Mouse (Mus musculus) lung, embryonic 14.5 days (tissue): ENCODE measurements around the gene Nosip. TPM values are rescaled to one million over a fixed set of nuclear protein-coding genes. Genes with fewer than 3 reads are reported as not detected.
"Not testable (repeated sequence)": the region's sequence is repeated elsewhere in the genome, so short reads cannot be mapped to it uniquely, and the experiment has no call there.

Experiments used
- ATAC-seq: fragments of 200-750 bp; cut with Nextera tagmentation; 2 replicates; pipeline ENCODE4 v1.8.0; 2017; ENCODE audit warnings: mild to moderate bottlenecking, moderate TSS enrichment, moderate library complexity; ENCODE audit not compliant: insufficient read depth
- DNase-seq: peaks from one replicate; pipeline ENCODE4 v3.0.0-alpha.2; 2015
- H3K27ac ChIP-seq: fragments of 300-500 bp; sonication (generic); 2 replicates; pipeline ENCODE4 v1.5.1; 2014; ENCODE audit warnings: low read depth, mild to moderate bottlenecking, moderate library complexity
- H3K27me3 ChIP-seq: fragments of 300-500 bp; sonication (generic); 2 replicates; pipeline ENCODE4 v1.6.1; 2014; ENCODE audit warnings: low read length, control low read depth; ENCODE audit not compliant: insufficient read depth
- H3K36me3 ChIP-seq: fragments of 300-500 bp; sonication (generic); 2 replicates; pipeline ENCODE4 v1.6.1; 2014; ENCODE audit warnings: control low read depth; ENCODE audit not compliant: insufficient read depth
- H3K4me1 ChIP-seq: fragments of 300-500 bp; sonication (generic); 2 replicates; pipeline ENCODE4 v1.6.1; 2014; ENCODE audit warnings: antibody characterized with exemption, control low read depth; ENCODE audit not compliant: insufficient read depth
- H3K4me2 ChIP-seq: fragments of 300-500 bp; sonication (generic); 2 replicates; pipeline ENCODE4 v1.6.1; 2014; ENCODE audit warnings: mild to moderate bottlenecking
- H3K4me3 ChIP-seq: fragments of 300-500 bp; sonication (generic); 2 replicates; pipeline ENCODE4 v1.5.1; 2014; ENCODE audit warnings: low read depth, low read length
- H3K9ac ChIP-seq: fragments of 300-500 bp; sonication (generic); 2 replicates; pipeline ENCODE4 v1.6.1; 2014
- H3K9me3 ChIP-seq: fragments of 300-500 bp; sonication (generic); 2 replicates; pipeline ENCODE4 v1.6.1; 2016; ENCODE audit warnings: low read depth, low read length, control low read depth
- CTCF ChIP-seq: IDR thresholded peaks from 2 replicates; pipeline ENCODE4 v1.5.1; 2016; ENCODE audit warnings: antibody characterized with exemption, low read depth
- WGBS: fragments of 180-500 bp; shearing (Covaris S2); extraction: QIAGEN DNeasy Blood & Tissue Kit; methylation state at CpG from one replicate; pipeline ENCODE4 v1.1.7; 2014; 5-methylcytosine and 5-hydroxymethylcytosine counted together
- polyA plus RNA-seq: library from polyadenylated mRNA; unstranded; fragments of >200 nt; fragmentation: Nextera tagmentation; extraction: Ambion mirVana; gene quantifications from 2 replicates; pipeline ENCODE4 v1.2.1, GENCODE M21; 2014

Gene Nosip
- polyA plus RNA-seq, 1 experiment from 2014 or later: 68.6 TPM

DNA sequence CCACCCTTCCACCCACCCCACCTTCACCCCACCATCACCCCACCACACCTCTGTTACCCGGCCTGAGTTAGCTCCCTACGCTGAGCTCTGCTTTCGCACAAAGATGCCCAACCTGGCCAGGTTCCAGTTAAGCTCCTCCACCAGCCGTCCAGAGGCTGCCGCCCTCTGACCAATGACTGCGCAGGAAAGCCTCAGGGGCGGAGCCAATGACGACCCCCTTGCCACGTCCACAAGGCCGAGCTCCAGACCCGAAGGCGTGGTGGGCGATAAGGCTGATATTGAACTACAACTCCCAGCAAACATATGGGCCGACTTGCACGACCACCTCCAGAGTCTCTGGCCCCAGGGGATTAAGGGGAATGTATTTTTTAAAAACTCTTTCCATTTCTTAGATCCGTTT lies 29.8 kb downstream of the Nosip start, which contains the start of gene Rcn3:
TSS of gene Rcn3 (minus strand) at position 174 of the 400 bp plus-strand sequence.
- DNase-seq (peak; percentile 99), ATAC-seq (peak; percentile 95)
- Histone ChIP-seq H3K9me3 (no peaks in the 10 kb centered on the region), H3K27ac (peak within 1 kb of the TSS; percentile 91), H3K4me3 (peak within 1 kb of the TSS; percentile 52), H3K36me3 (peaks cover 24% of the 10 kb centered on the region), H3K4me2 (peak within 1 kb of the TSS; percentile 70), H3K4me1 (peaks cover 10% of the 10 kb centered on the region; the same call in 1 of the 2 replicates), H3K9ac (peak within 1 kb of the TSS; percentile 78), H3K27me3 (no peaks in the 10 kb centered on the region)
- TF ChIP-seq CTCF: no peak
- WGBS: 0% methylated on average over 16 of the region's 16 CpGs

DNA sequence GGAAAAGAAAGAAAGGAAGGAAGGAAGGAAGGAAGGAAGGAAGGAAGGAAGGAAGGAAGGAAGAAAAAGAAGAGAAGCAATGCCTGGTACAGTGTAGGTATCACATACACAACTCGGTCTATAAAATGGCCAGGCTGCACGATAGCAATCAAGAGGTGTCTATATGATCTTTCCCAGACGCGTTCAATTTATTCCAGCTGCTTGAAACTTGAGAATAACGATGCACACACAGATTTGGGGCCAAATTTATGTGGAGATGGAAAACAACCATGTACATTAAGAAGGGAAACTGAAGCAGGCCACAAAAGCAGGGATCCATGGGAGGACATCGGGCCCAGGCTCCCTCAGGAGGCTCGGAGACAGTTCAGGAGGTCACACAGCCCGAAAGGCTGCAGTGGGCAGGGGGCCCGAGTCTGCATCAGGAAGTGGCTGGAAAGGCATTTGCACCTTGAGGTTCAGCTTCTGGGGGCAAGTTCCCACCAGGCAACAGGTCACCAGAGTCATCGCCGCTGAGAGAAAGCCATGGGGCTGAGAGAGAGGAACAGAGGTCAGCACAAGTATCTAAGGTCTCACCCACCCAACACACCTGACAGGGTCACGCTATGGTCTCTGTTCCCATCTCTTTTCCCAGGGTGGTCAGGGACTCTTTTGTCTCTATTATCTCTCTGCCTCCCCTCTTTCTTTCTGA lies 30.7 kb downstream of the Nosip start:
- Histone ChIP-seq H3K9ac (no peak overlapping the region), H3K27me3 (no peaks in the 10 kb centered on the region), H3K4me2 (peak overlapping the region; percentile 18; the same call in 1 of the 2 replicates), H3K4me3 (no peak overlapping the region), H3K4me1 (peaks cover 10% of the 10 kb centered on the region; the same call in 1 of the 2 replicates), H3K36me3 (peaks cover 15% of the 10 kb centered on the region), H3K9me3 (no peaks in the 10 kb centered on the region), H3K27ac (peak overlapping the region; percentile 91)
- peak; percentile 54 for DNase-seq
- WGBS: 48% methylated on average over 12 of the region's 12 CpGs
- TF ChIP-seq CTCF: no peak
- no peak for ATAC-seq

DNA sequence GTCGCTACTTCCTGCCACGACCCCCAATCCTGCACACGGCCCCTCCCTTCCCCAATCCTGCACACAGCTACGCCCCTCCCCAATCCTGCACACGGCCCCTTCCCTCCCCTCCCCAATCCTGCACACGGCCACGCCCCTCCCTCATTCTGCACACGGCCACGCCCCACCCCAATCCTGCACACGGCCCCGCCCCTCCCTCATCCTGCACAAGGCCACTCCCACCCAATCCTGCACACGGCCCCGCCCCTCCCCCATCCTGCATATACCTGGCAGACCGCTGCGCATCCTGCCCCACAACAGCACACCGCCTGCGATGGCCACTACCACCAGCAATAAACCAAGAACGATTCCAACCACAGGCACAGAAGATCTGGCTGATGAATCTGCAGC lies 31.3 kb downstream of the Nosip start:
- Histone ChIP-seq H3K4me3 (no peak overlapping the region), H3K9me3 (no peaks in the 10 kb centered on the region), H3K36me3 (peaks cover 10% of the 10 kb centered on the region), H3K9ac (no peak overlapping the region), H3K4me1 (peaks cover 10% of the 10 kb centered on the region; the same call in 1 of the 2 replicates), H3K4me2 (no peak overlapping the region), H3K27me3 (no peaks in the 10 kb centered on the region), H3K27ac (peak overlapping the region; percentile 91; the same call in 1 of the 2 replicates)
- no peak for DNase-seq
- 37% methylated on average over 18 of the region's 18 CpGs for WGBS
- ATAC-seq: no peak
- TF ChIP-seq CTCF: no peak

DNA sequence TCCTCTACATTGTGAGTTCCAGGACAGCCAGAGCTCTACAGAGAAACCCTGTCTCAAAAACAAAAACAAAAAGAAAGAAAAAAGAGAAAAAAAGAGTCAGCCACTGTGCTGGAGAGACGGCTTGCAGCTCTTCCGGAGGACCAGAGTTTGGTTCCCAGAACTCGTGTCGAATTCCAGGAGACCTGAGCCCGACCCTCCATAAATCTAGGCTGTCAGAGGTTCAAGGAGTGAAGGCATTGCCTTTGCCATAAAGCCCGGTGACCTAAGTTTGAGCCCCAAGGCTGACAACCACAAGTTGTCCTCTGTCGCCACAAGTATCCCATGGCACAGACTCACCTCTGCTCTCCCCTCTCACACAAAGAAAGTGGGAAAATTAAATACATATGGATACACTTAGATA lies 31.9 kb downstream of the Nosip start:
- Histone ChIP-seq H3K36me3 (peaks cover 5% of the 10 kb centered on the region; the same call in 1 of the 2 replicates), H3K4me3 (no peak overlapping the region), H3K4me2 (no peak overlapping the region), H3K9ac (no peak overlapping the region), H3K27me3 (no peaks in the 10 kb centered on the region), H3K9me3 (no peaks in the 10 kb centered on the region), H3K4me1 (peaks cover 10% of the 10 kb centered on the region; the same call in 1 of the 2 replicates), H3K27ac (0 out of 2 replicates have a peak overlapping the region, but pooled peaks have one; percentile 3)
- no peak for ATAC-seq
- WGBS: 28% methylated on average over 7 of the region's 7 CpGs
- TF ChIP-seq CTCF: no peak
- no peak for DNase-seq

DNA sequence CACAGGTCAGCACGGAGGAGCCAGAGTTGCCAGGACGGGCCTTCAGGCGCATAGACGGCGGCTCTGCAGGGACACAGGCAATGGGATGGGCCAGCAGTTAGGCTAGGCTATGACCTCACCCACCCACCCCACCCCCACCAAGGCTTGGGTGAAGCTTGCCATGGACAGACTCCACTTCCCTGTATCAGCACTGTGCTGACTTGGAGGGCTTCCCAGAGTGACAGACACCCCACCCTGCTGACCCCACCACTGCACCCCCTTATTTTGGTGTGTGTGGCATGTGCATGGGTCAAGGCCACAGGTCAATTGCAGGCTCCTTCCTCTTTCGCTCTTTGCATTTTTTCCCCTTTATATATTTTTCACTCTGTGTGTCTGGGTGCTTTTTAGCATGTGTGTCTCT lies 33.1 kb downstream of the Nosip start:
- H3K9me3 ChIP-seq: no peaks in the 10 kb centered on the region
- no peak overlapping the region for H3K4me3 ChIP-seq
- H3K4me2 ChIP-seq: no peak overlapping the region
- 81% methylated on average over 6 of the region's 6 CpGs for WGBS
- no peak overlapping the region for H3K9ac ChIP-seq
- no peak overlapping the region for H3K27ac ChIP-seq
- ATAC-seq (no peak), DNase-seq (no peak)
- H3K4me1 ChIP-seq: peaks cover 7% of the 10 kb centered on the region; the same call in 1 of the 2 replicates
- TF ChIP-seq CTCF: no peak
- no peaks in the 10 kb centered on the region for H3K27me3 ChIP-seq
- peaks cover 5% of the 10 kb centered on the region; the same call in 1 of the 2 replicates for H3K36me3 ChIP-seq

DNA sequence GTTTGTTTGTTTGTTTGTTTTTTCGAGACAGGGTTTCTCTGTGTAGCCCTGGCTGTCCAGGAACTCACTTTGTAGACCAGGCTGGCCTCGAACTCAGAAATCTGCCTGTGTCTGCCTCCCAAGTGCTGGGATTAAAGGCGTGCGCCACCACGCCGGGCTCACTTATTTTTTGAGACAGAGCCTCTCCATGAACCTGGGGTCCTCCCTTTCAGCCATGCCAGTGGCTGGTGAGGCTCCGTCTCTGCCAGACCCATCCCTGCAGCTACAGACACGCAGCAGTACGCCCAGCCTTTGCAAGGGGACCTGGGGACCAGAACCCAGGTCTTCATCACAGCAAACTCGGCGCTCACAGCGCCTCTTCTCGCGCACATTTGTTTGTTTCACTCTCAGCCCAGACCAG lies 33.7 kb downstream of the Nosip start:
- DNase-seq, ATAC-seq, H3K4me2 ChIP-seq: not testable (repeated sequence)

DNA sequence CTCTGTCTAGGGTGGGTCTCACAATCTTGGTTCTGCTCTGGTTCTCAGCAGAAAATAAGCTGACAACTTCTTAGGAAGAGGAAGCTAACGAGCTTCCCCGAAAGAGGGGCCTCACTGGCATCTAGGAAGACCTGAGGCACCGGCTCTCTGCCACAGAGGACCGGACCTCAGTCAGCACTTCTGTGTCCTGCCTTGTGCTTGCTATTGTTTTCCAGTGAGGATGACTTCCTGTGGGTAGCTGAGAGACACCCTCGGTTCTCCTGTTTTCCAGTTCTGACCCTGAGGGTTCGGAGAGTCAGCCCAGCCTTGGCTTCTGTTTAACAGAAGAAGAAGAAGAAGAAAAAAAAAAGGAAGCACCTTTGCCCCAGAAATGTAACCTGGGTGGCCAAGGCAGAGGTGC lies 35.2 kb downstream of the Nosip start:
- no peak for ATAC-seq
- no peaks in the 10 kb centered on the region for H3K9me3 ChIP-seq
- no peak overlapping the region for H3K4me2 ChIP-seq
- peaks cover 4% of the 10 kb centered on the region; the same call in 1 of the 2 replicates for H3K4me1 ChIP-seq
- no peak overlapping the region for H3K9ac ChIP-seq
- peaks cover 5% of the 10 kb centered on the region; the same call in 1 of the 2 replicates for H3K36me3 ChIP-seq
- DNase-seq: no peak
- 54% methylated on average over 6 of the region's 6 CpGs for WGBS
- H3K4me3 ChIP-seq: no peak overlapping the region
- H3K27me3 ChIP-seq: no peaks in the 10 kb centered on the region
- no peak overlapping the region for H3K27ac ChIP-seq
- TF ChIP-seq CTCF: no peak

More for the DNA sequence above, 33.7 kb downstream of the Nosip start:
- not testable (repeated sequence) for H3K27me3 ChIP-seq, H3K4me1 ChIP-seq, H3K4me3 ChIP-seq, H3K36me3 ChIP-seq, H3K9ac ChIP-seq, H3K27ac ChIP-seq, H3K9me3 ChIP-seq
- WGBS: 93% methylated on average over 14 of the region's 14 CpGs
